Mouse (Mus musculus) adrenal gland, postnatal 14 days (tissue): ENCODE measurements around the gene Sgf29. TPM values are rescaled to one million over a fixed set of nuclear protein-coding genes. Genes with fewer than 3 reads are reported as not detected.
A peak's percentile ranks its signal among the peaks of the same experiment; 100 is the strongest.

Source experiments
- DNase-seq: peaks from one replicate; pipeline ENCODE4 v3.0.0; 2021; ENCODE audit warnings: mixed read lengths
- total RNA-seq: library from RNA; stranded (reverse); gene quantifications from 2 replicates; pipeline ENCODE4 v1.2.3, GENCODE M21; 2021

Gene Sgf29
- total RNA-seq, 1 experiment from 2014 or later: 38.3 TPM

DNA sequence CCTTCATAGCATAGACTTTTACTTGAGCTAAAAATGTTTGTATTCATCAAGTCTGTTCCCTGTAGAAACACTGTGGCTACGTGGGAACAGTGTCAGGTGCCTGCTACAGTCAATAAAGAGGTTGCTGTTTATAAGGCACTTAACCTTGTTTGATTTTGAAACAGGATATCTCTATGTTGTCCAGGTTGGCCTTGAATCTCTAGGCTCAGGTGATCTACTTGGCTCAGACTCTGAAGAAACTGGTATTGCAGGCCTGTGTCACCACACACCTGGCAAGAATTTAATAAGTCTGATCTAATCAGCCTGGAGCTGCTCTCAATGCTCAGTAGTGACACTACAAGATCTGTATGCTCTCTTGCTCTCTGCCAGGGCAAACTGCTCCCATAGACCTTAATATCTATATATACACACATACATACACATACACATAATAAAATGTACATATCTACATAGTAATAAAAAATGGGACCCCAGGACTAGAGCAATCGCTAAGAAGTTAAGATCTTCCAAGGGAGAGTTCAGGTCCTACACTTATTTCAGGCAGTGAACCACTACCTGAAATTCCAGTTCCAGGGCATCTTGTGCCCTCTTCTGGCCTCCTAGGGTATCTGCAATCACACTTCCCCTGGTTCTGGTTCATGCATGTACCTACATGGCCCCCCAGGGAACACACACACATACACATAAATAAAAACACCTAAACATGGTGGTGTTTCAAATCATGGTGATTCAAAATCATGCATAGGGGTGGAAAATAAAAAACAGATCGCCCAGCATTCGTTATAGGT, 12.2 kb upstream of the Sgf29 start:
- DNase-seq: peak; percentile 67

DNA sequence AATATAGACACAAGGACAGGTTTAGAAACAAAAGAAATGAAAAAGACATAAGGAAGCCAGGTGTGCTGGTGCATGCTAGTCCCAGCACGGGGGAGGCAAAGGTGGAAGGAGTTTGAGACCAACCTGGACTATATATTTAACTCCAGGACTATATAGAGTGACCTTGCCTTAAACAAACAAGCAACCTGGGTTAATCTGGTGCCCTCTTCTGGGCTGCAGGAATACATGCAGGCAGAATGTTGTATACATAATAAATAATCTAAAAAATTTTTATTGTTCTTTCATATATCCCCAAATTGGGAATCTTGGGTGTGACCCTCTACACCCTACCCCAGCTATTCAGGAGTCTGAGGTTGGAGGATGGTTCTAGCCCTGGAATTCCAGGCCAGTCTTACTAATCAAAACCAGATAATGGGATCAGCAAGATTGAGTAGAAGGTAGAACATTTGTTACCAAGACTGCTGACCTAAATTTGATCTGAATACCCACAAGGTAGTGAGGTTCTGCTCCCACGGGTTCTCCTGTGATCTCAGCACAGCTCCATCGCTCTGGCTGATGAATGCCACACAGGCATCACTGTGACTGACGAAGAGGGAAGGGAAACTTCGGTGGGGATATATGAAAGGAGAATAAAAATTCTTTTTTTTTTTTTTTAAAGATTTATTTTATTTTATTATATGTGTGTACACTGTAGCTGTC, 6.4 kb upstream of the Sgf29 start:
- DNase-seq: no peak

DNA sequence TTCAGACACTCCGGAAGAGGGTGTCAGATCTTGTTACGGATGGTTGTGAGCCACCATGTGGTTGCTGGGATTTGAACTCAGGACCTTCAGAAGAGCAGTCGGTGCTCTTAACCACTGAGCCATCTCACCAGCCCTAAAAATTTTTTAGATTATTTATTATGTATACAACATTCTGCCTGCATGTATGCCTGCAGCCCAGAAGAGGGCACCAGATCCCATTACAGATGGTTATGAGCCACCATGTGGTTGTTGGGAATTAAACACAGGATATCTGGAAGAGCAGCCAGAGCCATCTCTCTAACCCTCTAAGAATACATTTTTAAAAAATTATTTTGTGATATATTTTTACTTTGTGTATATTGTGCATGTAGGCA, 5.9 kb upstream of the Sgf29 start:
- DNase-seq: peak; percentile 71

DNA sequence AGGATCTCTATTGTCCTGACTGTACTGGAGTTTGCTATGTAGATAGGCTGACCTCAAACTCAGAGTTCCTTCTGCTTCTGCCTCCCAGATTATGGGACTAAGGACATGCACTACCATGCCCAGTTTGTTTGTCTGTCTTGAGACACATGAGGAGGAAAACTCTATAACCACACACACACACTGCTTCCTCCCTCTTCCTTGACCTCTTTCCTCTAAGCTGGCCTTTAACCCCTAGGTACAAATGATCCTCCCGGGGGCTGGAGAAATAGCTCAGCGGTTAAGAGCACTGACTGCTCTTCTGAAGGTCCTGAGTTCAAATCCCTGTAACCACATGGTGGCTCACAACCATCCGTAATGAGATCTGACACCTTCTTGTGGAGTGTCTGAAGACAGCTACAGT, 4.8 kb upstream of the Sgf29 start:
- no peak for DNase-seq

DNA sequence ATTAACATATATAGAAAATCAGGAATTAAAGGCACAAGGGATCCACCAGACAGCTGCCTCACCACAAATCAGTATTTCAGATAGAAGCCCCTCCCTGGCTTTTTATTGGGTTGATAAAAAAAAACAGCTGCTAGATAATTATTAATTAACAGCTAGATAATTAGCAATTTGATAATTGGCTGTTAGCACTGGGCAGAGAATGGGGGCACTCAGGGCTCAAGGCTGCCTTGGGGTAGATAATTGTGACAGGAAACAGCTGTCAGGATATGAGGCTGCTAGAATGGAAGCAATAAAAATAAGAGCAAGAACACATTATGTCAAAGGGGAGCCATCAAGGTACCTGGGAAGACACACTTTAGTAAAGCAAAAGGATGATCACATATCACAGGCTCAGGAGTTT, 4.2 kb upstream of the Sgf29 start:
- no peak for DNase-seq

DNA sequence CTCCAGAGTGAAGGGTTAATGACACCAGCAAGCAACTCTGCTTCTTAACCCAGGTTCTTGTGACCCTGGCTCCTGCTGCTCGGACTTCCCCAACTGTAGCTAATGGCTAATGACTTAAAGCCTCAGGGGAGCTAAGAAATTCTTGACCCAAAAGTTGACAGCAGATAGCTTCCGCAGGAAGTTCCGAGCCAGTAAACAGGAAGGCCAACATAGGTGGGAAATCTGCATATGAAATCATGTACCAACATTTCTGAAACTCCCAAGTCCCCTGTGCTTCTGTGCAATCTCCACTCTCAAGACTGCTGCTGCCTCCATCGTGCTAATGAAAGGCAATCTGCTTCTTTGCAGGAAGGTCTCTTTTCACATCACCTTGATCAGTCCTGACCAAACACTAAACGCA, 3.4 kb upstream of the Sgf29 start:
- DNase-seq: no peak

DNA sequence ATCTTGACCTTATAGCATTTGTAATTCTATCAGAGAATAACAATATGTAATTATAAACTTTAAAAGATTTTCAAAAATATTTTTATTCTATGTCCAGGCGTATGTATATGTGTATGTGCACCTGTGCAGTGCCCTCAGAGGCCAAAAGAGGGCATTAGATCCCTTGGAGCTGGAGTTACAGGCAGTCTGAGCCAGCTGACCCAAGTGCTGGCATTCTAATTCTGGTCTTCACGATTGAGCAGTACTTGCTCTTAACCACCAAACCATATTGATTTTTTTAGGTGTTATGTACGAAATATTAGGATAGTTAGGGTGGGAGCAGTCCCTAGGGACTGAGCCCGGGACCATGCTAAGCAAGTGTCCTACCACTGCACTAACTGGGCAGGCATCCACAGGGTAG, 623 bp upstream of the Sgf29 start:
- no peak for DNase-seq

DNA sequence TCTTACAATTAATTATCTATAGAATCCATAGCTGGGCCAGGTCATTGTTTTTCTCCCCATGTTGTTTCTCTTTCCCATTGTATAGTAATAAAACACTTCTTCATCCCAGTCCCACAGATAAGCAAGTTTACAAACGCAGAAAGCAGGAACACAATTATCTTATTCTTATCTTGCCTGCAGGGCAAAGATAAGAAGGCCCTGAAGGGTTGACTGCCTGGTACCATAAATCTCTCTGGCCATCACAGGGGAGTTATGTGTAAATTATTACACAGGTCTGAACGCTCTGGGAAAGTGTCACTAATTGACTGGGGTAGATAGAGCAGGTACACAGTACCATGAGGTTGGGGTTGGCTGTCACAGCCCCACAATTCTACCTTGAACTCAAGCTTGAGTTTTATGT, 1.7 kb downstream of the Sgf29 start:
- DNase-seq: no peak

DNA sequence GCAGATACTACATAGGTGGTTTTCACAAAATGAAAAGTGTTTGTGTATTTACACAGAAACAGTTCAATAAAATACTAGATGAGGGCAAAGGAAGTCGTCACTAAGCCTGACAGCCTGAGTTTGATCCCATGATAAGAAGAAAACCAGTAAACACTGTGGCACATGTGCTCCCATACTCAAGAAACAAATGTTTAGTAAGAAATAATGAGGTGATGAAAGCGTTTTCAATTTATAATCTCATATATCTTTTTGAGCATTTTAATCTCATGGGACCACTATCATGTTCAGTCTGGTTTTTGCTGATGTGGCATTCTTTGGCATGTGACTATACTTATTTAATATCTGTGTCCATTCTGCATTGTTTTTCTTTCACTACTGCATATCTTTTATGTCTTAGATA, 4.9 kb downstream of the Sgf29 start:
- DNase-seq: no peak

DNA sequence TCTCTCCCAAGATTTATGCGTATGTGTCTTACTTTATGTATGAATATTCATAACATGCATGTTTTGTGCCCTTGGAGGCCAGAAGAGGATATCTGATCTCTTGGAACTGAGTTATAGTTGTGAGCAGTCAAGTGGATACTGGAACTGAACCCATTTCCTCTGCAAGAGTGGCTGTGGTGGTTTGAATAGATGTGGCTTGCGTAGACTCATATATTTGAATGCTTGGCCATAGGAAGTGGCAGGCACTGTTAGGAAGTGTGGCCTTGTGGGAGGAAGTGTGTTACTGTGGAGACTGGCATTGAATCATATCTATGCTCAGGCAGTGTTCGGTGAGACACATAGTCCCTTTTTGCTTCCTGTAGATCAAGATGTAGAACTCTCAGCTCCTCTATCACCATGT, 6.6 kb downstream of the Sgf29 start:
- no peak for DNase-seq

DNA sequence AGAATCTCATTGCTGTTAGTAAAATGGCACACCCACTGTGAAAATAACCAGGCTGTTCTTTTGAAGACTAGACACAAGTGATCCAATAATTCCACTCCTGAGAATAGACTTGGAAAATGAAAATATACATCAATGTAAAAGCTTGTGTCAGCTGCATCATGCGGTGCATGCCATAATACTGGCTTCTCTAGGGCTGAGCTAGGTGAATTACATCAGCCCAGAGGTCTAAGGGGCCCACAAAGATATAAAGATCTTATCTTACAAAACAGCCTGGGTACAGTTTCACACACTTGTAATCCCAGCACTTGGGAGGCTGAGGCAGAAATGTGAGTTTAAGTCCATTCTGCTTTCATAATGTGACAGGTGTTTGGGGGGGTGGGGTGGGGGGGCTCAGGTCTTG, 8.4 kb downstream of the Sgf29 start:
- no peak for DNase-seq

DNA sequence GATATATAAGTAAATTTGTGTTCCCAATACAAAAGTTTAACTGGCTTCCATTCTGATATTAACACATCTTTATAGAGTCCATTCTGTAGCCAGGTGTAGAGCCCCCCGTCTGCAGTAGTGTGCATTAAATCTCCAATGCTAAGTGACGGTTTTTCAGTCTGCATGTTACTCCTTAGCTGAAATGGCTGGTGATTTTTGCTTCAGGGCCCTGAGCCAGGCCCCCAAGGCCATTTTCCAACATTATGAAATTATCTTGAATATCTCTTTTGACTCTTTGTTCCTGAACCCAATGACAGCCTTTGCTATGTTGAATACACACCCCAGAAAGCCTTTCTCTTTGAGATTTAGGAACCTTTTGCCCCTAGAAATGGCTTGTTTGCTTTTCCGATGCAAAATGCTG, 10.7 kb downstream of the Sgf29 start:
- peak; percentile 37 for DNase-seq

DNA sequence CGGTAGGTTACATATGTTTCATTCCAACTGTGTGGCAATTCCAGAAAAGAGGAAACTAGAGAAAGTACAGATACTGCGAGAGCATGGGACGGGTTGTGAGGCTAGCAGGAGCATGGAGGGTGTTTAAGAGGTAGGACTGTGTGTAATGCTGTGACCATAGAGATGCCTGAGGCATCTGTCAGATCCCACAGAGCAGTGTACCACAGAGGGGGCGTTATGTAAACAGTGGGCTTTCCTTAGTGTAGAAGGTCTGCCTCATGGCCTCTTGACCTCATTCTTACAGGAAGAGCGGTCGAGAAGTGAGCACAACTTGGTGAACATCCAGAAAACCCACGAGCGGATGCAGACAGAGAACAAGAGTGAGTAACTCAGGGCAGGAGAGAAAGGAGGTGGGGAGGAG, 14.5 kb downstream of the Sgf29 start:
- no peak for DNase-seq

DNA sequence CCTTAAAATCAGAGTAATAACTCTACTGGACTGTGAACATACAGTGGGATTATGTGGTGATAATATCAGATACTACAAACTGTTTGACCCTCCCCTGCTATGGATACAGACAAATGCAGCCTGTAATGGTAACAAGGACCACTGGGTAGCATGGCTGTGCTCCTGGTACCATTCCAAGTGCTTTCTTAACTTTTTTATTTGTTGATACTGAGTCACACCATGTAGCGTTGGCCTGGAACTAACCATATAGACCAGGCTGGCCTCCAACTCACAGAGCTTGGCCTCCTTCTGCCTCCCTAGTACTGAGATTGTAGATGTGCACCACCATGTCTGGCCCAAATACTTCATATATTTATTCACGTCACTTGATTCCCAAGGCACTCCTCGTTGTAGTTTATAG, 16.2 kb downstream of the Sgf29 start:
- peak; percentile 52 for DNase-seq

DNA sequence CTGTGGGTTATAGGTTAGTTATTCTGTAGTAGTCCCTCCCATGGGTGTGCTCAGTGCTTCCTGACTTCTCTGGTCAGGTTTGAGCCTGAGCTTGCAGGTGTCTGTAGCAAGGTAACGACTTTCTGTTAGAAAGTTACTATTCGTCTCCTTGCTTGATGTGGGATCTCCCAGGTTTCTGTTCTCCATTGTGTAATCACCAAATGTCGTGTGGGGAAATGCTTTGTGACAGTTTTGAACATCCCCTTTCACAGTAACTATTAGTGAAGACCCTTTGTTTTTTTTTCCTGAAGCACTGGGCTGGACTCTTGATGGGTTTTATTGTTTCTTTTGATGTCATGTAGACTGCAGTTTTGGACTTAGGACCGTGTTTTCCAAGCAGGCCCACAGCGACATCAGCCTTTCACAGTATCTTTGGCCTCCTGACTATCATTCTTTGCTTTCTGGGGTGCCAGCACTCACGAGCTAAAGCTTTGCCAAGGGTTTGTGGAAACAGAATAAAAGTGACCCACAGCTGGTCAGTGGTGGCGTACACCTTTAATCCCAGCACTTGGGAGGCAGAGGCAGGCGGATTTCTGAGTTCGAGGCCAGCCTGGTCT, 18.5 kb downstream of the Sgf29 start:
- no peak for DNase-seq

DNA sequence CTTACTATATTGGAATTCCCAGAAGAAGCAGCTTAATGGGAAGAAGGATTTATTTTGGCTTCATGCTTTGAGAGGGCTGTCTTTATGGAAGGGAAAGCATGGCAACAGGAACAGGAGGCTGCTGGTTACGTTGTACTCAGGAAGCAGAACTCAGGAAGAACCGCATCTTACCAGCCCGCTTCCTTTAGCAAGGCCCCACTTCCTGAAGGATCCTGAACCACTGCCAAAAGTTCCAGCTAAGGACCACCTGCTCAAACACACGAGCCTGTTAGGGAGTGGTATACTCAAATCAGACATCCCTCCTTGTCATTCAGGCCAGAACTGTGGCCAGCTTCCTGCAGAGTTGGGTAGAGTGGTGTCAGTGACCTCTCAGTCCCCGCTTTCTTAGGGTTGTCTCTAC, 19.3 kb downstream of the Sgf29 start:
- DNase-seq: peak; percentile 30

DNA sequence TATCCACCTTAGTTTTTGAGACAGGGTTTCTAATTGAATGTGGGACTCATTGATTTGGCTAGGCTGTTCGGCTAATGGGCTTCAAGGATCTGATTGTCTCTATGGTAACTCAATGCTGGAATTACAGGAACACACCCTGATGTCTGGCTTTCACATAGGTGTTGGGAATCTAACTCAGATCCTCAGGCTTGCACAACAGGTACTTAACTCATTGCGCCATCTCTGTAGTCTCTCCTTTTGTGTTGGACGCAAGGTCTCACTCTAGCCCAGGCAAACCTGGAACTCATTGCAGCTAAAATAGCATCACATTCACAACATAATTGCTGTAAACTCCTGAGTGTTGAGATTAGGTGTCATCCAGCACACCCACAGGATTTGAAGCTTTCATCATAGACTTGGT, 21.0 kb downstream of the Sgf29 start:
- DNase-seq: no peak

DNA sequence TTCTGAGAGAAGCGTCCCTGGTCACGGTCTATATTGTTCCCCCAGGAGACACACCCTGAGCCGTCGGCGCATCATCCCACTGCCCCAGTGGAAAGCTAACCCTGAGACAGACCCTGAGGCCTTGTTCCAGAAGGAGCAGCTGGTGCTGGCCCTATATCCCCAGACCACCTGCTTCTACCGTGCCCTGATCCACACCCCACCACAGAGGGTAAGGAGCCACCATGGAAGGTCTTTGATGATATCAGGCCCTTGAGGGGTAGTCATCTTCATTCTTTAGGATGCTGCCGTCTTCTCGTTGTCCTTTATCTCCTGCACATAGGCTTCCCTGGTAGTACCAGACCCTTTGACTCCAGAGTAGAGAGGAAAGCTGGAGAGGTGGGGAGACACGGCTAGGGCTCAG, 23.0 kb downstream of the Sgf29 start:
- DNase-seq: no peak

DNA sequence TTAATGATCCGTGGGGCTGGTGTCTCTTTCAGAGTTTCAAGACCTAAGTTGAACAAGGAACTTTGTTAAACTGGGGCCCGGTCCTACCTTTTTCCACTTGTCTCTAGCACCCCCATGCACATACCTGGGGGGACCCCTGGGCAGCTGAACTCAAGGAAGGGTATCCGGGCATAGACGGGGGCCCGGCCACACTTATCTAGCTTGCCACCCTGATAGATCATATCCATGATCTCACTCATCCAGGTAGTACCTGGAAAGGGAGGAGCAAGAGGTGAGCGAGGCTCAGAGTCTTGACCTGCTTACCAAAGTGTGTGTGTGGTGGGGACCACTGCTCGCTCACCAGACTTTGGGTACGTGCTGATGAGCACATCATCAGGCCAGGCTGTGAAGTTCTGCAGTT, 26.0 kb downstream of the Sgf29 start:
- no peak for DNase-seq

DNA sequence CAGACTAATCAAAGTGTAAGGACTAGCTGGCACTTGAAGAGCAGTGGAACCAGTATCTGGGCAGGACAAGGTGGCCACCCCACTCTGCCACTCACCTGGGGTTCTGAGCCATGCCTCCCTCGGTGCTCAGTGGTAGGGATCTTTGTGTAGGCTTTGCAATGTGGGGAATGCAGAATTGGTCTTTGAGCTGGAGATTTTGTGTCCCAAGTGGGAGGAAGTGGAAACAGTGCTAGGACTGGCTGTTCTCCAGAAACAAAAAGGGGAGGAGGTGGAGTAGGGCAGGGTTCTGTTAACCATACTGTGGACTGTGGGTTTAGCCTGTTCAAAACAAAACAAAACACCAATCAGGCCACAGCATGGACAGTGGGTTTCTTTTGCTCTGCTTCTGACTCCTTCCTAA, 27.1 kb downstream of the Sgf29 start, which contains the start of gene Sult1a1:
Gene Sult1a1, minus strand, starts transcription at position 226 of the 400 bp plus-strand sequence.
- DNase-seq: peak; percentile 70

DNA sequence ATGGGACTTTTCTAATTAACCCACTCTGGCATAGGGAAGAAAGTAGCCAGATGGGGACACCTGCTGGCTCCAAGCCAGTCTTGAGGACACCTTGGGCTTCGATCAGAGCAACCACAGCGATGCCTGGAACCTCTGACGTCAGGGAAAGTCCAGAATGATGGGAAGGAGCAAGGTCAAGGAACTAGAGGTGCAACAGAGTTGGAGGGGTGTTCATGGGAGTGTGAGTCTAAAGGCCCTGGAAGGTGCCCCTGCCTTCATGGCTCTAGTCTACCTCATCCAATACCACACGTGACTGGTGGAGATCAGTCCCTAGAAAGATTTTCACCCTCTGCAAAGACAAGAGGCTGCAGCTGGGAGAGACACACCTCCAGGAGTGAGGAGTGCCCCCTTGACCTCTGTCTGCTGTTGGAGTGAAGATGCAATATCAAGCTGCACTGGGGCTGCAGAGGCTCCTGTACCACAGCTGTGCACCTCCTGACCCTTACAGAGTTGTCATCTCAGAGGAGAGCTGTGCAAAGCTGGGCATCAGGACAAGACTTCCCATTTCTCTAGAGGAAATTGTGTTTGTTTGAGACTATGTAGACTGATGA, 27.6 kb downstream of the Sgf29 start:
- no peak for DNase-seq

DNA sequence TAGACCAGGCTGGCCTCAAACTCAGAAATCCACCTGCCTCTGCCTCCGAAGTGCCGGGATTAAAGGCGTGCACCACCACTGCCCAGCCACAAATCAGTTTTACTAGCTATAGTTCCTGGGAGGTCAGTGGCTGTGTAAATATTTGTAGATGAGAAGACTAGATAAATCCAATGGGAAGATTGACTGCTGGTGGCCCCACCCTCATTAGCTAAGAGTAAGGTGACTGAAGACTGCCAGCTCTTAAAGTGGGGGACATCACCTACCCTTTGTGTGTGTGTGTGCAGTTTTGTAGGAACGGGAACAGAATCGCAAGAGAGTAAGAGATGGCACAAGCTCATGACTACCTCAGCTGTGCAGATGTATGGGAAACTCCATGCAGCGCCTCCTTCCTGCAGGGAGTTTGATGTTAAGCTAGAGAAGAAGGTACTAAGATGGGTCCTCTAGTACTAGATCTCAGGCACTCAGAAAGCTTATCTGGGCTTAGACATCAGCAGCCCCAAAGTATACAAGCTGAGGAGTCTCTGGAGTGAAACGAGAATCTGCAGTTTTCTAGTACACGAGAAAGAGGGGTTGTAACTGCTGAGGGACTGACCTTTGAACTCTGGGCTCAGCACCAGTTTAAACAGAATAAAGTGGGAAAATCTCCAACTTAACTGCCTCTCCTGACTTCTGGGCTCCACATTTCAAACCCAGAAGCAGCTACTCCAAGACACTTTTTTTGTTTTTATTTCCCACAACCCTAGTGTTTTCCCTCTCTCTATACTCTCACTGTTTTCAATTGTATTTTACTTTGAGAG, 29.6 kb downstream of the Sgf29 start:
- no peak for DNase-seq
